16 mouse cellular contexts compared by ENCODE assay signal in genomic region chrX:48140286-48140877, GRCm38 (mm10). TPM values are rescaled to one million over a fixed set of nuclear protein-coding genes. Genes with fewer than 3 reads are reported as not detected.
DNase-seq lines count a peak whose midpoint lies in the region; ATAC-seq and TF ChIP-seq lines count a peak whose summit lies in the region.
"Had no signal": no experiment of that assay in that cellular context is flagged by ENCODE, and none has a peak within 500 bp of the region (broad histone marks: within the 10 kb centered on the region; RNA-seq: fewer than 3 reads in every experiment).

No protein-coding gene starts in this region.

- TF ChIP-seq POLR2A in bone marrow, adult 2 months (IDR thresholded peaks at IDR 0.05; ENCODE audit: borderline replicate concordance, control insufficient read depth, low read depth, low read length) = no peak
- TF ChIP-seq POLR2A in thymus, adult 2 months (IDR thresholded peaks at IDR 0.05; ENCODE audit: control insufficient read depth, extremely low read depth, insufficient read depth, low read length, poor library complexity) = no peak

- no peak for TF ChIP-seq CTCF in lung, embryonic 14.5 days (IDR thresholded peaks at IDR 0.05; ENCODE audit: low read depth)
- TF ChIP-seq CTCF in bone marrow, adult 2 months (IDR thresholded peaks at IDR 0.05; ENCODE audit: control insufficient read depth, insufficient read depth, low read length) = no peak
- TF ChIP-seq CTCF in thymus, adult 2 months (IDR thresholded peaks at IDR 0.05; ENCODE audit: borderline replicate concordance, control insufficient read depth, extremely low read depth, insufficient read depth, low read length, poor library complexity) = no peak

- no peaks in the 10 kb centered on the region for H3K9me3 ChIP-seq in lung, embryonic 14.5 days (ENCODE audit: low read depth, low read length)
- H3K9me3 ChIP-seq: embryonic facial prominence, embryonic 13.5 days; limb, embryonic 12.5 days; midbrain, embryonic 15.5 days had no signal

- no peaks in the 10 kb centered on the region; the same call in 1 of the 2 replicates for H3K4me1 ChIP-seq in lung, embryonic 14.5 days (ENCODE audit: insufficient read depth)
- peaks cover 11% of the 10 kb centered on the region for H3K4me1 ChIP-seq in bone marrow, adult 2 months (ENCODE audit: control insufficient read depth, insufficient read depth, low read length)
- peaks cover 67% of the 10 kb centered on the region for H3K4me1 ChIP-seq in thymus, adult 2 months (replicated peaks; ENCODE audit: control insufficient read depth, insufficient read depth, low read length)

- WGBS in lung, embryonic 14.5 days = 27% methylated on average over 3 of the region's 3 CpGs
- WGBS in bone marrow, adult 2 months = 13% methylated on average over 3 of the region's 3 CpGs
- 5% methylated on average over 3 of the region's 3 CpGs for WGBS in thymus, adult 2 months

- ATAC-seq in lung, embryonic 14.5 days (ENCODE audit: insufficient read depth) = peak; percentile 49; the same call in 1 of the 2 replicates
- ATAC-seq in megakaryocyte, adult 5-6 weeks (ENCODE audit: poor library complexity, severe bottlenecking) = peak; percentile 69
- ATAC-seq: intestine, embryonic 16.5 days; midbrain, embryonic 15.5 days had no signal

- H3K4me3 ChIP-seq in lung, embryonic 14.5 days (ENCODE audit: low read depth, low read length) = no peak overlapping the region
- H3K4me3 ChIP-seq in bone marrow, adult 2 months (replicated peaks; ENCODE audit: control insufficient read depth, low read depth, low read length) = no peak overlapping the region
- H3K4me3 ChIP-seq in thymus, adult 2 months (ENCODE audit: control insufficient read depth, insufficient read depth, low read length) = no peak overlapping the region
- H3K4me3 ChIP-seq: embryonic facial prominence, embryonic 13.5 days; layer of hippocampus, adult 2 months; limb, embryonic 12.5 days; midbrain, embryonic 15.5 days had no signal

- no peak overlapping the region for H3K4me2 ChIP-seq in lung, embryonic 14.5 days
- H3K4me2 ChIP-seq: embryonic facial prominence, embryonic 13.5 days; limb, embryonic 12.5 days; midbrain, embryonic 15.5 days had no signal

- H3K27me3 ChIP-seq in lung, embryonic 14.5 days (ENCODE audit: insufficient read depth, low read length) = no peaks in the 10 kb centered on the region
- no peaks in the 10 kb centered on the region for H3K27me3 ChIP-seq in thymus, adult 2 months (ENCODE audit: control insufficient read depth, insufficient read depth, low read length)
- H3K27me3 ChIP-seq: embryonic facial prominence, embryonic 13.5 days; limb, embryonic 12.5 days; midbrain, embryonic 15.5 days had no signal

- H3K9ac ChIP-seq in lung, embryonic 14.5 days = no peak overlapping the region
- H3K9ac ChIP-seq: embryonic facial prominence, embryonic 13.5 days; forebrain, postnatal 0 days; limb, embryonic 12.5 days; midbrain, embryonic 15.5 days had no signal

- peak; percentile 30 for DNase-seq in lung, embryonic 14.5 days
- no peak for DNase-seq in lung, postnatal 10 days
- no peak for DNase-seq in thymus, adult 2 months
- DNase-seq in cerebellum, postnatal 4 days (ENCODE audit: low spot score in 2 of 2) = no peak
- DNase-seq in kidney, adult 9 months = no peak
- DNase-seq in left cerebral cortex, adult 9 months (ENCODE audit: low spot score in 2 of 2) = no peak
- DNase-seq: adrenal gland, adult 2 months; cerebellum, adult 11 months; forebrain, postnatal 0 days had no signal

- H3K36me3 ChIP-seq in lung, embryonic 14.5 days (ENCODE audit: insufficient read depth) = no peaks in the 10 kb centered on the region
- no peaks in the 10 kb centered on the region for H3K36me3 ChIP-seq in thymus, adult 2 months (ENCODE audit: control insufficient read depth, insufficient read depth, low read length)
- H3K36me3 ChIP-seq: embryonic facial prominence, embryonic 13.5 days; limb, embryonic 12.5 days; midbrain, embryonic 15.5 days had no signal

- no peak overlapping the region; the same call in 1 of the 2 replicates for H3K27ac ChIP-seq in lung, embryonic 14.5 days (ENCODE audit: low read depth)
- H3K27ac ChIP-seq in bone marrow, adult 2 months (ENCODE audit: control insufficient read depth, insufficient read depth, low read depth, low read length, poor library complexity) = peak overlapping the region; percentile 85
- H3K27ac ChIP-seq in thymus, adult 2 months (ENCODE audit: control insufficient read depth, insufficient read depth, low read length) = peak overlapping the region; percentile 100
- H3K27ac ChIP-seq: embryonic facial prominence, embryonic 13.5 days; layer of hippocampus, adult 2 months; limb, embryonic 12.5 days had no signal

RNA-seq across cellular contexts. Expression of gene Sash3, which starts 5.9 kb away (rescaled TPM):
- polyA plus RNA-seq in lung, embryonic 14.5 days (2014; fragmentation: Nextera tagmentation; extraction: Ambion mirVana) = 2.1 and 2.6 TPM in 2 replicates
- polyA plus RNA-seq in bone marrow, adult 2 months (2011; ENCODE audit: insufficient read depth, insufficient read length, low replicate concordance, missing spikeins) = 19.3 and 33.7 TPM in 2 replicates
- 96.3 and 105 TPM in 2 replicates for total RNA-seq in megakaryocyte, adult 5-6 weeks (2015)
- 146 and 154 TPM in 2 replicates for total RNA-seq in megakaryocyte, adult 5-6 weeks (2017)
- 311 and 314 TPM in 2 replicates for polyA plus RNA-seq in thymus, adult 2 months (2012; rRNA removed)

RNA-seq across cellular contexts. Expression of gene Xpnpep2, which starts 31.9 kb away (rescaled TPM):
- 1.3 and 1.5 TPM in 2 replicates for polyA plus RNA-seq in lung, embryonic 14.5 days (2014; fragmentation: Nextera tagmentation; extraction: Ambion mirVana)
- not detected in 2 replicates for polyA plus RNA-seq in bone marrow, adult 2 months (2011; ENCODE audit: insufficient read depth, insufficient read length, low replicate concordance, missing spikeins)
- not detected in 2 replicates for total RNA-seq in megakaryocyte, adult 5-6 weeks (2015)
- total RNA-seq in megakaryocyte, adult 5-6 weeks (2017) = not detected in 2 replicates
- 0.89 and 1.1 TPM in 2 replicates for polyA plus RNA-seq in thymus, adult 2 months (2012; rRNA removed)
